Mouse (Mus musculus): ENCODE measurements at regions not wholly inside any gene's neighbourhood (a gene's known extent, or its start where the extent isn't known, plus 50 kb on each side); places are given as distances from the start of the nearest gene placed in this dataset.
A peak's percentile ranks its signal among the peaks of the same experiment; 100 is the strongest.

GRCm38 (mm10) chr4:93986189-93986588 is 570.2 kb upstream of the Gm10306 start:
- no peak for DNase-seq

GRCm38 (mm10) chr4:93990273-93990869 is 566.0 kb upstream of the Gm10306 start:
- DNase-seq, result no peak

GRCm38 (mm10) chr4:94005818-94006217 is 550.5 kb upstream of the Gm10306 start:
- DNase-seq, result no peak

- DNase-seq, result peak in 1 of 2 experiments; percentile 6
These were observed 549.1 kb upstream of the Gm10306 start for GRCm38 (mm10) chr4:94007088-94007768.

- no peak for DNase-seq
These were observed 540.6 kb upstream of the Gm10306 start for GRCm38 (mm10) chr4:94015713-94016112.

- no peak for DNase-seq
These were observed 538.6 kb upstream of the Gm10306 start for GRCm38 (mm10) chr4:94017702-94018101.

- DNase-seq, result no peak
These were observed 506.6 kb upstream of the Gm10306 start for GRCm38 (mm10) chr4:94049629-94050310.

- no peak for DNase-seq
These were observed 503.8 kb upstream of the Gm10306 start for GRCm38 (mm10) chr4:94052249-94053162.

- DNase-seq, result no peak
These were observed 483.0 kb upstream of the Gm10306 start for GRCm38 (mm10) chr4:94073178-94073870.

GRCm38 (mm10) chr4:94082839-94083238 is 473.5 kb upstream of the Gm10306 start:
- no peak for DNase-seq

- DNase-seq, result no peak
These were observed 462.0 kb upstream of the Gm10306 start for GRCm38 (mm10) chr4:94094379-94094778.

GRCm38 (mm10) chr4:94106941-94107340 is 449.4 kb upstream of the Gm10306 start:
- no peak for DNase-seq

GRCm38 (mm10) chr4:94116881-94117280 is 439.5 kb upstream of the Gm10306 start:
- DNase-seq, result no peak

GRCm38 (mm10) chr4:94124177-94124576 is 432.2 kb upstream of the Gm10306 start:
- DNase-seq, result no peak

GRCm38 (mm10) chr4:94137921-94138320 is 418.4 kb upstream of the Gm10306 start:
- no peak for DNase-seq

- DNase-seq, result no peak
These were observed 411.2 kb upstream of the Gm10306 start for GRCm38 (mm10) chr4:94144901-94145801.

- no peak for DNase-seq
These were observed 408.3 kb upstream of the Gm10306 start for GRCm38 (mm10) chr4:94147964-94148533.

- DNase-seq, result no peak
These were observed 407.3 kb upstream of the Gm10306 start for GRCm38 (mm10) chr4:94149056-94149455.

- DNase-seq, result no peak
These were observed 395.7 kb upstream of the Gm10306 start for GRCm38 (mm10) chr4:94160620-94161019.

GRCm38 (mm10) chr4:94173096-94173495 is 383.2 kb upstream of the Gm10306 start:
- no peak for DNase-seq

GRCm38 (mm10) chr4:94186997-94187396 is 369.3 kb upstream of the Gm10306 start:
- DNase-seq, result no peak

Measured in cerebellum, adult 18-20 months (tissue).